Mouse (Mus musculus) thymus, postnatal 10 days (tissue): Measurements from ENCODE around the gene Fam118b.

Experiments
- DNase-seq, 2 experiments: peaks; one replicate each; pipeline ENCODE4 v3.0.0; 2021; ENCODE audit warnings: low spot score in 2 of 2

Fam118b gene

GRCm38 (mm10) chr9:35197625-35198024 is 70.0 kb downstream of the Fam118b start:
- DNase-seq = no peak

DNA sequence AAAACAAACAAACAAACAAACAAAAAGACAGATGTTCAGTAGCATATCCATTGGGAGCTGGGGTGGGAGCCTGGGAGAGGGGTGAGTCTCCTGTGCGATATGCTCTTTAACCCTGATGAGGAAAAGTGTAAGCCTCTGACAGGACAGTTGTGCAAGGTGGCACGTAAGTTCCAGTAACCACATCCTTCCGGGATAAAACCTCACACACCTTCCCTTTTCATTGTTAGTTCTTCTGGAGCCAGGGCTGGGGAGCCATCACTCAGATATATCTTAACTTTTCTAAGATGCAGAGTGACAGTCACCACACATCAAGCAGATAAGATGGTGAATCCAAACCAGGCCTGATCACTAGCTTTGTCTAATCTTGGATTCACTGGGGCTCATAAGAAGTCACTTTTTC is 73.6 kb downstream of the Fam118b start:
- no peak for DNase-seq

DNA sequence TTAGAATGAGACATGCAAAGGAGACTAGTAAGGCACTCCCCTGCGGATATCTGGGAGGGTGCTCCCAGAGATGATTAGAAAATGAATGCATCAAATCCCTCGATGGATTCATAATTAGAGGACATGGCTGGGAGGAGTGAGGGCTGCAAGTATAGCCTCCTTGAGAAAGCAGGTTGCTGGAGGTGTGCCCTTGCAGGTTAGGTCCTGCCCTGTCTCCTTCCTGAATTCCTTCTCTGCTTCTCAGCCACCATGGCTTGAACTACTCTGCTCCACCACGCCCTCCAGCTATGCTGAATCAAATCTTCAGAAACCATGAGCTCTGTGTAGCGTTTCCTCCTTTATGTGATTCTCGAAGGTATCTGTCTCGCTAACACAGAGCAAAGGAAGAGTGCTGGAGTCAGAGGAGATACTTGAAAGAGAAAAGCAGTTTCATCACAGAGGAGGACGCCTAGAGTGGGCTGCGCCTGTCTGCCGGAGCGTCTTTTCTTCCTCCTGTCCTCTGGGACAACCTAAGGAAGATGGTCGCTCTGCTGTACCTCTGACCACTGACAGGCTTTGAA is 74.5 kb downstream of the Fam118b start:
- no peak for DNase-seq

GRCm38 (mm10) chr9:35188700-35189099 is 78.9 kb downstream of the Fam118b start:
- no peak for DNase-seq

DNA sequence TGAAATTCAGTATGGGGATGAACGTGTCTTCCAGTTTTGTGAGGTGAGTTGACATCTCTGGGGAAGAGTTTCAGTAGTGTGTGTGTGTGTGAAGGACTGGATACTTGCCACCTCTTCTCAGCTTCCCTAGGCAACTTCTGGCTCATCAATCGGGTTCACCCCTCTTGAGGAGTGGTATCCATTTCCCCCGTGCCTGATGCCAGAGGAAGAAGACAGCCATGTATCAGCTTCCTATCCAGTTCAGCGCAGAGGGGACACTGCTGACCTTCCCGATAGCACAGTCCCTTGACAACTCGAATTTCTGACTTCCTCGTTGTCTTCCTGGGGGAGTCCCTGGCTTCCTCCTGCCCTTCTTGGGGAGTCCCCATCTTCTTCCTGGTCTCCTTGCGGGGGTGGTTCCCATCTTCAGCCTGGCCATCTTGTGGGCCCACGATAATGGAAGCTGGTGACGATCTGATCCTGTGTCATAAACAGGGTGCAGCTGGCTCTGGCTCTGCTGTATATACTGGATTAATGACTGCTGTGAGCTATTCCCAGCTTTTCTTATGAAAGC is 80.2 kb downstream of the Fam118b start:
- DNase-seq = no peak

DNA sequence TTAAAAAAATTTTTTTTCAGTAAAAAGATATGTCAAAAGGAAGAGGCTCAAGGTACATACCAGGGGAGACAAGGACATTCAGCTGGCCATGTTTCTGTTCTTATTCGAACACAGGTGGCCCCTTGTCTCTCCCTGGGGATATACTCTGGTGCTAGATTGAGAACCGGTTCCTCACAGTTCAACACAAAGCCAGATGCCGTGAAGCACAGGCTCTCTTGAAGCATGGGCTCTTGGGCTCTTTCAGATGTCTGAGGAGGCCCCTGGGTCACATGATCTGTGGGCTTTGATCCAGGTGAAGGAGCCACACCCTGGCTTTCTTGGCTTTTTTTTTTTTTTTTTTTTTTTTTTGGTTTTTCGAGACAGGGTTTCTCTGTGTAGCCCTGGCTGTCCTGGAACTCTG is 81.2 kb downstream of the Fam118b start:
- no peak for DNase-seq

DNA sequence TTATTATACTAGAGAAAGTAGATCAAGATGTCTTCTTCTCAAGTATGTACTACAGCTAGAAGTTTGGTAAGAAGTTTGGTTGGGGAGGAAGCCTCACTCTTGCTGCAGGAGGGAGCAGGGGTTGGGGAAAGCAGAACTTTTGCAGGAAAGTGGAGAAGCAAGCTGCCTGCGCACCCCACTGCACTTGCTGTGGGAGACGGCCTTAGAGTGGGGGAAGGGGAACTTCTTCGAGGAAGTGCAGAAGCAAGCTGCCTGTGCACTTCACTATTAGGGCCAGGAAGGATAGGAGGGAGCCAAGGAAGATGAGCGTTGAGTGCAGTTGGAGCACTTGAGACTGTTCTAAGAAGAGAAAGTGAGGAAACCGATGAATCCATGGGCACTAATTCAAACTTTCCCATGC is 84.2 kb downstream of the Fam118b start:
- no peak for DNase-seq

DNA sequence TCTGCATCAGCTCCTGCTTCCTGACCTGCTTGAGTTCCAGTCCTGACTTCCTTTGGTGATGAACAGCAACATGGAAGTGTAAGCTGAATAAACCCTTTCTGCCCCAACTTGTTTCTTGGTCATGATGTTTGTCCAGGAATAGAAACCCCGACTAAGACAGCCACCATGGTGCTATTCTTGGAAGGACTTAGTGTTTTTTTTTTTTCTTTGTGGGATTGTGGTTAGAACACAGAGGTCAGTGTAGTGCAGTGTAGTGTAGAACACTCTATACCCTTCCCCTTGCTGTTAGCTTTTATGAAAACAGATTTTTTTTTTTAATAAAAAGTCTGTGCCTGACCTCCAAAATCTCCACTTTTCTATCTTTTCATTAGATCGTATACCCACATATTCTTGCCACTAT is 84.8 kb downstream of the Fam118b start:
- no peak for DNase-seq

DNA sequence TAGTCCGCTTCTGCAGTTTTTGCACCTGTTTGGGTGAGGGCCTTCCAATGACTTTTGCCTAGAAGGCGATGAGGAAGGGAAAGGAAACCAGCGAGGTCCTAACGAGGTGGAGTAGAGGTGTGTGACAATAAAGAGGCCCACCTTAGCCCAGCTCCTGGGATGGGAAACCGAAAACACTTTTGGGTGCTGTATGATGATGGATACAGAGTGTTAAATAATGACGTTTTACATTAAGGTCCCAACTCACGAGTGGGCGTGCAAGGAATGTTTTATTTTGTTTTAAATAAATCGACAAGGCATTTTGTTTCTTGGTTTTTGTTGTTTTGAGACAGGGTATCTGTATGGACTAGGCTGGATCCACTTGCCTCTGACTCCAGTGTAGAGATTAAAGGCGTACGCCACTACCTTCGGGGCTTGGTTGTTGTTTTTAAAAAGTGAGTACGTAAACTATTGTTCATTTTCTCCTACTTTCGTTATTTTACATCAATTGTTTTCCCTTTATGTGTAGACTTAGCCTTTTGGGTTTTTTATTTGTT is 91.4 kb downstream of the Fam118b start:
- DNase-seq = no peak

DNA sequence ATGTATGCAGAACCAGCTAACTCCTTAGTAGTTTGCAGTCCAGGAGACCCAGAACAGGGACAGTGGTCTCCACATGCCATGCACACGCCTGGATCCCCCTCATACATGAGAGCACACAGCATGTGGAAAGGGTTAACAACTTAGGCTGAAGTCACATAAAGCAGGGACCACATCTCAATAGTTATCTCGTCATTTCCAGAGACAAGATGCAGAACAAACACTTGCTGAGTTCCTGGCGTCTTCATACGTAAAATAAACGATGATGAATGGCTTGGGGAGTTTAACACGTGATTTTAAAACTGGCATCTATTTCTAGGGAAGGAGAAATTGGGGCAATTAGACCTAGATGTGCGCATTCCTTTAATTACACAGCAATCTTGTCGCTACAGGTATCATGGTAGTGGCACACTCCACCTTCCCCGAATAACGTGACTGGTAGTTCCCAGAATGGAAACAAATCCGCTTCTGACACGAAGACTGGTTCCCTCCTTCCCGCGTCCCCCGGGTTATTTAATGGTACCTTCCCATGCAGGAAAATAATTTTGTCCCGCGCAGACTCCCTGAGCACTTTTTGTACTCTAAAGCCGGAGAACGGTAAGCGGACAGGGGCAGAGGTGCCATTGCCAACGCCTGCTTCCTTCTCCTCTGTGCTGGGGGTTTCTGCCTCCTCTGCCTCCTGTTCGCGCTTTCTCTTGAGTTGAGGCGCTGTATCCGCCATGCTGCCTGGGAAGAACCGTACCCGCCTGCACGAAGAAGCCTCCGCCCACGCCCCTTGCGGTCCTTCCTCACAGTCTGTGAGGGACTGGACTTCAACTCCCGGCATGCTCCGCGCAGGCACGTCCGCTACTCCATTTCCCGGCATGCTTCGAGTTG is 92.1 kb downstream of the Fam118b start, which contains the start of gene Dcps:
Gene Dcps, minus strand, starts transcription at position 811 of the 873 bp plus-strand sequence.
- peak; percentile 92 to 93 for DNase-seq

DNA sequence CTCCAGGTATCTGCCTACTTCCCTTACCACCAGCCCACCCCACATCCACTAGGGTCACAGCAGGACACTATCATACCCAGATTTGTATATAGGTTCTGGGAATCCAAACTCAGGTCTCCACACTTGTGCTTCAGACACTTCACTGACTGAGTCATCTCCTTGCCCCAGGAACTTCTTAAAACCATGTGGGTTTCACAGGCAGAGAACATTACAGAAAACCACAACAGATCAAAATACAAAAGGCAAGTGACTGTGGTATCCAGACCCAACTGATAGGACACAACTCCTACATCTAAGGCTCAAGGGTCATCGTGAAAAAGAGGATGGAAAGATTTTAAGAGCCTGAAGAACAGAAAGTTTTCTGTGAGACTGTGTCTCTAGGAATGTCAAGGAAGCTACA is 94.3 kb downstream of the Fam118b start:
- DNase-seq = no peak

DNA sequence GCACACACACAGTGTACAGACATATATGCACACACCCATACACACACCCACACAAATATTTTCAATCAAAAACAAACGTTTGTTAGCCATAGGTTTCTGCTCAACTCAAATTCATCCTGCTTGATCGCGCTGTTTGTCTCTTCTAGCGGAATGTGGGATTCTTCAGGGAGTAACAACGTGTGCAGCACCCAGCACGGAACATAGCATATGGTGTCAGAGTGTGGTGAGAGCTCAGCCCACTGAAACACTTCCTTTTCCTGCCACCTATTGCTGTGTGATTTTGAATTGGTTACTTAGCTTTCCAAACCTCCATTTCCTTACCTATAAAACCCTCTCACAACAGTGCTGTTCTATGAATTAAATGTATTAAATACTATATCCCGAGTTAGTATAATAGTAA is 97.5 kb downstream of the Fam118b start:
- no peak for DNase-seq
